Mouse (Mus musculus): ENCODE results near the gene Ankrd2. TPM values are rescaled to one million over a fixed set of nuclear protein-coding genes. Genes with fewer than 3 reads are reported as not detected.

The Ankrd2 gene
- total and polyA plus RNA-seq, 3 experiments, result 0.20 to 0.42 TPM; not detected in 1

GRCm38 (mm10) chr19:42000446-42000958 is 35.3 kb upstream of the Ankrd2 start:
- H3K9ac ChIP-seq (ENCODE audit: low read depth, low read length), result no peak overlapping the region
- no peak overlapping the region for H3K4me3 ChIP-seq
- DNase-seq, result peak in 1 of 2 experiments; percentile 43
- H3K4me1 ChIP-seq (ENCODE audit: control insufficient read depth, insufficient read depth, low read length), result peaks cover 39% of the 10 kb centered on the region
- no peaks in the 10 kb centered on the region; the same call in 1 of the 2 replicates for H3K79me2 ChIP-seq (replicated peaks; ENCODE audit: control insufficient read depth, insufficient read depth, low read length)
- no peaks in the 10 kb centered on the region; the same call in 1 of the 2 replicates for H3K36me3 ChIP-seq (ENCODE audit: control insufficient read depth, insufficient read depth, low read length)
- TF ChIP-seq CTCF (IDR thresholded peaks at IDR 0.05), result no peak
- TF ChIP-seq EP300 (IDR thresholded peaks at IDR 0.05; ENCODE audit: insufficient read depth, low read depth, low read length), result 0 out of 2 replicates have a peak, but pooled peaks have one; percentile 56
- TF ChIP-seq POLR2A (IDR thresholded peaks at IDR 0.05; ENCODE audit: insufficient read depth, low read depth, low read length), result 0 out of 2 replicates have a peak, but pooled peaks have one; percentile 14
- no peaks in the 10 kb centered on the region for H3K27me3 ChIP-seq (ENCODE audit: control insufficient read depth, insufficient read depth, low read length)
- 6% methylated on average over 4 of the region's 4 CpGs for WGBS
- intact Hi-C loops (cut with DNase I), result no loop called here
- H3K27ac ChIP-seq, result peak overlapping the region; percentile 65

GRCm38 (mm10) chr19:42001253-42001980 is 34.4 kb upstream of the Ankrd2 start:
- H3K27me3 ChIP-seq (ENCODE audit: control insufficient read depth, insufficient read depth, low read length), result no peaks in the 10 kb centered on the region
- WGBS, result 89% methylated on average over 12 of the region's 12 CpGs

DNA sequence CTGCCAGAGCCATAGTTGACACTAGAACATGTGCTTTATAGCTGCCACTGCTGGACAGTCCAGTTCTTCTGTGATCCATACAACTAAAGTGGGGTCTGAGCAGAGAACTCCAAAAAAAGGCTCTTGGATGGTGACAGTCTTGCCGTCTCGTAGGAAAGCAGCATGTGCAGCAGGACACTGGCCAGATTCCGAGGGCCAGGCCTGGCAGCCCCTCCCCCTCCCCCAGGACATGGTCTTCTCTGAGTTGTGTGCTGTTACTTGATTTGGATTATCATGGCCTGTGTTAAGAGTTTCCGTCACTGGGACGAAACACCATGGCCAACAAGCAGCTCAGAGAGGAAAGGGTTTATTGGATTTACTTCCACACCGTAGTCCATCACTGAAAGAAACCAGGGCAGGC is 31.5 kb upstream of the Ankrd2 start:
- 31% methylated on average over 6 of the region's 6 CpGs for WGBS
- Histone ChIP-seq H3K36me3 (ENCODE audit: control insufficient read depth, insufficient read depth, low read length) (peaks cover 2% of the 10 kb centered on the region; the same call in 1 of the 2 replicates), H3K27ac (no peak overlapping the region; the same call in 1 of the 2 replicates), H3K4me3 (no peak overlapping the region), H3K27me3 (ENCODE audit: control insufficient read depth, insufficient read depth, low read length) (no peaks in the 10 kb centered on the region), H3K4me1 (ENCODE audit: control insufficient read depth, insufficient read depth, low read length) (peaks cover 48% of the 10 kb centered on the region), H3K9ac (ENCODE audit: low read depth, low read length) (no peak overlapping the region), H3K79me2 (replicated peaks; ENCODE audit: control insufficient read depth, insufficient read depth, low read length) (no peaks in the 10 kb centered on the region; the same call in 1 of the 2 replicates)
- no peak for TF ChIP-seq POLR2A (IDR thresholded peaks at IDR 0.05; ENCODE audit: insufficient read depth, low read depth, low read length)
- TF ChIP-seq CTCF (IDR thresholded peaks at IDR 0.05), result no peak
- intact Hi-C loops (cut with DNase I), result no loop called here
- no peak for DNase-seq

More at GRCm38 (mm10) chr19:42001253-42001980, 34.4 kb upstream of the Ankrd2 start:
- peaks cover 44% of the 10 kb centered on the region for H3K4me1 ChIP-seq (ENCODE audit: control insufficient read depth, insufficient read depth, low read length)
- no peak overlapping the region for H3K9ac ChIP-seq (ENCODE audit: low read depth, low read length)
- H3K36me3 ChIP-seq (ENCODE audit: control insufficient read depth, insufficient read depth, low read length), result no peaks in the 10 kb centered on the region; the same call in 1 of the 2 replicates
- peak overlapping the region; percentile 65; the same call in 1 of the 2 replicates for H3K27ac ChIP-seq
- H3K4me3 ChIP-seq, result no peak overlapping the region
- TF ChIP-seq CTCF (IDR thresholded peaks at IDR 0.05) (no peak), POLR2A (IDR thresholded peaks at IDR 0.05; ENCODE audit: insufficient read depth, low read depth, low read length) (no peak), EP300 (IDR thresholded peaks at IDR 0.05; ENCODE audit: insufficient read depth, low read depth, low read length) (no peak)
- DNase-seq, result no peak
- H3K79me2 ChIP-seq (replicated peaks; ENCODE audit: control insufficient read depth, insufficient read depth, low read length), result no peaks in the 10 kb centered on the region; the same call in 1 of the 2 replicates
- intact Hi-C loops (cut with DNase I), result no loop called here

GRCm38 (mm10) chr19:42005616-42006015 is 30.2 kb upstream of the Ankrd2 start:
- Histone ChIP-seq H3K4me1 (ENCODE audit: control insufficient read depth, insufficient read depth, low read length) (peaks cover 42% of the 10 kb centered on the region), H3K27me3 (ENCODE audit: control insufficient read depth, insufficient read depth, low read length) (no peaks in the 10 kb centered on the region), H3K27ac (no peak overlapping the region; the same call in 1 of the 2 replicates), H3K36me3 (ENCODE audit: control insufficient read depth, insufficient read depth, low read length) (0 out of 2 replicates have a peak, but pooled peaks cover 2% of the 10 kb centered on the region), H3K9ac (ENCODE audit: low read depth, low read length) (no peak overlapping the region), H3K79me2 (replicated peaks; ENCODE audit: control insufficient read depth, insufficient read depth, low read length) (no peaks in the 10 kb centered on the region; the same call in 1 of the 2 replicates), H3K4me3 (no peak overlapping the region)
- 28% methylated on average over 3 of the region's 3 CpGs for WGBS
- peak in 1 of 2 experiments; percentile 63 for DNase-seq
- TF ChIP-seq POLR2A (IDR thresholded peaks at IDR 0.05; ENCODE audit: insufficient read depth, low read depth, low read length) (no peak), EP300 (IDR thresholded peaks at IDR 0.05; ENCODE audit: insufficient read depth, low read depth, low read length) (no peak), CTCF (IDR thresholded peaks at IDR 0.05) (no peak)
- intact Hi-C loops (cut with DNase I), result no loop called here

DNA sequence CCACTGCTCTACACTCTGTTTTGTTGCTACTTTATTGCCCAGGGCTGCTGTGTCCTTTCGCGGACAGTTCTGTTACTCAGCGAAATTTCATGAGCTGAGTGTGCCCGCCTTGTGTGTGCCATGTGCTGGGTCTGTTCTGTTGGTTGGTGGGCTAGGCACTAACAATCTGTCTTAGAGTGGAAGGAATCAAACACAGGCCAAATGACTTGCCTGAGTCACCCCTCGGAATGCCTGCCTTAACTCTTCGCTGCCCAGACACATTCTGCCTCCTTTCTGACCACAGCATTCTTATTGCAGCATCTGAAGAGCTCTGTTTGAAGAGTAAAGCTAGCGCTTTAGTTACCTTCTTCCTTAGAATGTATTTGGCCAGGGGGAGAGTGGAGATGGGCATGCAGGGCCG is 29.2 kb upstream of the Ankrd2 start:
- no peak overlapping the region for H3K4me3 ChIP-seq
- WGBS, result 84% methylated on average over 8 of the region's 8 CpGs
- DNase-seq, result no peak
- peaks cover 36% of the 10 kb centered on the region for H3K4me1 ChIP-seq (ENCODE audit: control insufficient read depth, insufficient read depth, low read length)
- intact Hi-C loops (cut with DNase I), result no loop called here
- no peak overlapping the region; the same call in 1 of the 2 replicates for H3K27ac ChIP-seq
- H3K36me3 ChIP-seq (ENCODE audit: control insufficient read depth, insufficient read depth, low read length), result 0 out of 2 replicates have a peak, but pooled peaks cover 2% of the 10 kb centered on the region
- no peak overlapping the region for H3K9ac ChIP-seq (ENCODE audit: low read depth, low read length)
- no peaks in the 10 kb centered on the region; the same call in 1 of the 2 replicates for H3K79me2 ChIP-seq (replicated peaks; ENCODE audit: control insufficient read depth, insufficient read depth, low read length)
- TF ChIP-seq CTCF (IDR thresholded peaks at IDR 0.05) (no peak), POLR2A (IDR thresholded peaks at IDR 0.05; ENCODE audit: insufficient read depth, low read depth, low read length) (no peak), EP300 (IDR thresholded peaks at IDR 0.05; ENCODE audit: insufficient read depth, low read depth, low read length) (no peak)
- no peaks in the 10 kb centered on the region for H3K27me3 ChIP-seq (ENCODE audit: control insufficient read depth, insufficient read depth, low read length)

- peak overlapping the region; percentile 51 for H3K27ac ChIP-seq
- peaks cover 32% of the 10 kb centered on the region for H3K4me1 ChIP-seq (ENCODE audit: control insufficient read depth, insufficient read depth, low read length)
- no peak overlapping the region for H3K9ac ChIP-seq (ENCODE audit: low read depth, low read length)
- H3K4me3 ChIP-seq, result no peak overlapping the region
- no peaks in the 10 kb centered on the region for H3K79me2 ChIP-seq (replicated peaks; ENCODE audit: control insufficient read depth, insufficient read depth, low read length)
- no peak for DNase-seq
- TF ChIP-seq CTCF (IDR thresholded peaks at IDR 0.05), result no peak
- TF ChIP-seq EP300 (IDR thresholded peaks at IDR 0.05; ENCODE audit: insufficient read depth, low read depth, low read length), result no peak
- no peak for TF ChIP-seq POLR2A (IDR thresholded peaks at IDR 0.05; ENCODE audit: insufficient read depth, low read depth, low read length)
- H3K36me3 ChIP-seq (ENCODE audit: control insufficient read depth, insufficient read depth, low read length), result 0 out of 2 replicates have a peak, but pooled peaks cover 2% of the 10 kb centered on the region
- 45% methylated on average over 3 of the region's 3 CpGs for WGBS
- no peaks in the 10 kb centered on the region for H3K27me3 ChIP-seq (ENCODE audit: control insufficient read depth, insufficient read depth, low read length)
- intact Hi-C loops (cut with DNase I), result no loop called here
Measured at GRCm38 (mm10) chr19:42008586-42008985, 27.2 kb upstream of the Ankrd2 start.

All from heart, adult 2 months (tissue).